ENCODE assay signal across 7 mouse cellular contexts in the genomic region with DNA sequence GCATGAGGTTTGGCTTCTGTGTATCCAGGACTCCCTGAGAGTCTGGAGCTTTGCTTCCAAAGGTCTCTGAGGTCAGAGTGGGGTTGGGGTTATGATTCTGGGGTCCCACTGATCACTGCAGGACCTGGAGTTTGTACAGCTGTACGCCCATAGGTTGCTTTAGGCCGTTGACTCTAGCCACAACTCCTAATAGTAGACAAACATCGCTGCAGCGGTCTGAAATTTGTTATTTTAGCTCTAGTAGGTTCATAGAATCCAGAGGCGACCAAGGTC.
A peak's percentile ranks its signal among the peaks of the same experiment; 100 is the strongest.
DNase-seq lines count a peak whose midpoint lies in the region; ATAC-seq lines count a peak whose summit lies in the region.

No protein-coding gene starts in this region.

- 74% methylated on average over 5 of the region's 5 CpGs for WGBS in kidney, embryonic 15.5 days
- 70% methylated on average over 5 of the region's 5 CpGs for WGBS in embryonic facial prominence, embryonic 10.5 days
- WGBS in liver, embryonic 12.5 days (ENCODE audit: insufficient replicate concordance): 72% methylated on average over 5 of the region's 5 CpGs

- no peak overlapping the region for H3K27ac ChIP-seq in kidney, embryonic 15.5 days
- peak overlapping the region; percentile 4; the same call in 1 of the 2 replicates for H3K27ac ChIP-seq in embryonic facial prominence, embryonic 10.5 days (replicated peaks)
- H3K27ac ChIP-seq in liver, embryonic 12.5 days: no peak overlapping the region

- H3K4me1 ChIP-seq in kidney, embryonic 15.5 days: peaks cover 7% of the 10 kb centered on the region
- H3K4me1 ChIP-seq in embryonic facial prominence, embryonic 10.5 days: peaks cover 14% of the 10 kb centered on the region
- H3K4me1 ChIP-seq in liver, embryonic 12.5 days: peaks cover 34% of the 10 kb centered on the region

- no peak overlapping the region for H3K4me3 ChIP-seq in kidney, embryonic 15.5 days (replicated peaks)
- H3K4me3 ChIP-seq in embryonic facial prominence, embryonic 10.5 days: no peak overlapping the region
- H3K4me3 ChIP-seq in liver, embryonic 12.5 days: 0 out of 2 replicates have a peak overlapping the region, but pooled peaks have one; percentile 18

- no peaks in the 10 kb centered on the region for H3K9me3 ChIP-seq in kidney, embryonic 15.5 days (replicated peaks)
- H3K9me3 ChIP-seq in embryonic facial prominence, embryonic 10.5 days: no peaks in the 10 kb centered on the region
- H3K9me3 ChIP-seq in liver, embryonic 12.5 days (replicated peaks): no peaks in the 10 kb centered on the region

- H3K27me3 ChIP-seq in kidney, embryonic 15.5 days: no peaks in the 10 kb centered on the region
- no peaks in the 10 kb centered on the region for H3K27me3 ChIP-seq in embryonic facial prominence, embryonic 10.5 days (replicated peaks; ENCODE audit: low read depth, poor library complexity, severe bottlenecking)
- H3K27me3 ChIP-seq in liver, embryonic 12.5 days (replicated peaks): no peaks in the 10 kb centered on the region

- ATAC-seq in kidney, embryonic 15.5 days (replicated peaks; ENCODE audit: low FRiP score): peak; percentile 60
- peak; percentile 42; the same call in 1 of the 2 replicates for ATAC-seq in erythroblast, adult 5-6 weeks (replicated peaks; ENCODE audit: low FRiP score, poor library complexity, severe bottlenecking)
- ATAC-seq in liver, embryonic 12.5 days: no peak; the same call in 1 of the 2 replicates

- H3K9ac ChIP-seq in kidney, embryonic 15.5 days: 0 out of 2 replicates have a peak overlapping the region, but pooled peaks have one; percentile 12
- H3K9ac ChIP-seq in liver, embryonic 12.5 days: no peak overlapping the region

- no peaks in the 10 kb centered on the region for H3K36me3 ChIP-seq in kidney, embryonic 15.5 days
- H3K36me3 ChIP-seq in embryonic facial prominence, embryonic 10.5 days (replicated peaks): no peaks in the 10 kb centered on the region
- no peaks in the 10 kb centered on the region for H3K36me3 ChIP-seq in liver, embryonic 12.5 days

- no peak for DNase-seq in kidney, postnatal 25 days
- no peak for DNase-seq in embryonic facial prominence, embryonic 10.5 days (ENCODE audit: low spot score)
- no peak for DNase-seq in adrenal gland, adult (ENCODE audit: inconsistent age in 2 of 2, low spot score in 1 of 2)
- no peak for DNase-seq in left cerebral cortex, adult 18-20 months (ENCODE audit: low spot score in 2 of 2)

- H3K4me2 ChIP-seq in kidney, embryonic 15.5 days: peak overlapping the region; percentile 38
- peak overlapping the region; percentile 33 for H3K4me2 ChIP-seq in liver, embryonic 12.5 days
